Mouse (Mus musculus) embryonic facial prominence, embryonic 14.5 days (tissue): ENCODE measurements at regions not wholly inside any gene's neighbourhood (a gene's known extent, or its start where the extent isn't known, plus 50 kb on each side); places are given as distances from the start of the nearest gene placed in this dataset.
A peak's percentile ranks its signal among the peaks of the same experiment; 100 is the strongest.

Experiments
- ATAC-seq: fragments of 200-750 bp; cut with Nextera tagmentation; 2 replicates; pipeline ENCODE4 v1.8.0; 2017; ENCODE audit warnings: low read depth, moderate number of reproducible peaks, moderate TSS enrichment
- DNase-seq: peaks from one replicate; pipeline ENCODE4 v3.0.0-alpha.2; 2015; ENCODE audit warnings: low spot score
- H3K27ac ChIP-seq: fragments of 300-500 bp; sonication (generic); replicated peaks from 2 replicates; pipeline ENCODE4 v1.5.1; 2014; ENCODE audit warnings: low read depth, mild to moderate bottlenecking, low read length, moderate library complexity
- H3K27me3 ChIP-seq: fragments of 300-500 bp; sonication (generic); replicated peaks from 2 replicates; pipeline ENCODE4 v1.6.1; 2014; ENCODE audit warnings: low read length; ENCODE audit not compliant: control insufficient read depth, insufficient read depth
- H3K36me3 ChIP-seq: fragments of 300-500 bp; sonication (generic); 2 replicates; pipeline ENCODE4 v1.6.1; 2014; ENCODE audit warnings: low read length, mixed read lengths; ENCODE audit not compliant: control insufficient read depth, insufficient read depth
- H3K4me1 ChIP-seq: fragments of 300-500 bp; sonication (generic); 2 replicates; pipeline ENCODE4 v1.6.1; 2014; ENCODE audit warnings: antibody characterized with exemption, low read length; ENCODE audit not compliant: control insufficient read depth, insufficient read depth
- H3K4me2 ChIP-seq: fragments of 300-500 bp; sonication (generic); 2 replicates; pipeline ENCODE4 v1.6.1; 2014; ENCODE audit warnings: low read depth, mild to moderate bottlenecking, low read length, moderate library complexity, mixed read lengths
- H3K4me3 ChIP-seq: fragments of 300-500 bp; sonication (generic); 2 replicates; pipeline ENCODE4 v1.5.1; 2014; ENCODE audit warnings: low read depth, mild to moderate bottlenecking, low read length
- H3K9ac ChIP-seq: fragments of 300-500 bp; sonication (generic); 2 replicates; pipeline ENCODE4 v1.6.1; 2014; ENCODE audit warnings: low read depth, mild to moderate bottlenecking, low read length, moderate library complexity, mixed read lengths
- H3K9me3 ChIP-seq: fragments of 300-500 bp; sonication (generic); 2 replicates; pipeline ENCODE4 v1.6.1; 2016; ENCODE audit warnings: low read length; ENCODE audit not compliant: control insufficient read depth
- WGBS: fragments of 180-500 bp; shearing (Covaris S2); extraction: QIAGEN DNeasy Blood & Tissue Kit; methylation state at CpG from one replicate; pipeline ENCODE4 v1.1.7; 2014; 5-methylcytosine and 5-hydroxymethylcytosine counted together

- H3K4me3 ChIP-seq = no peak overlapping the region
- H3K36me3 ChIP-seq = no peaks in the 10 kb centered on the region
- no peak overlapping the region for H3K9ac ChIP-seq
- peaks cover 1% of the 10 kb centered on the region; the same call in 1 of the 2 replicates for H3K4me1 ChIP-seq
- DNase-seq (no peak), ATAC-seq (no peak)
- WGBS = 72% methylated on average over 6 of the region's 6 CpGs
- H3K27ac ChIP-seq = no peak overlapping the region
- no peak overlapping the region for H3K4me2 ChIP-seq
- no peaks in the 10 kb centered on the region for H3K9me3 ChIP-seq
- H3K27me3 ChIP-seq = 0 out of 2 replicates have a peak, but pooled peaks cover 6% of the 10 kb centered on the region
Measured at GRCm38 (mm10) chr6:147789112-147789511, 257.9 kb upstream of the Far2 start.

DNA sequence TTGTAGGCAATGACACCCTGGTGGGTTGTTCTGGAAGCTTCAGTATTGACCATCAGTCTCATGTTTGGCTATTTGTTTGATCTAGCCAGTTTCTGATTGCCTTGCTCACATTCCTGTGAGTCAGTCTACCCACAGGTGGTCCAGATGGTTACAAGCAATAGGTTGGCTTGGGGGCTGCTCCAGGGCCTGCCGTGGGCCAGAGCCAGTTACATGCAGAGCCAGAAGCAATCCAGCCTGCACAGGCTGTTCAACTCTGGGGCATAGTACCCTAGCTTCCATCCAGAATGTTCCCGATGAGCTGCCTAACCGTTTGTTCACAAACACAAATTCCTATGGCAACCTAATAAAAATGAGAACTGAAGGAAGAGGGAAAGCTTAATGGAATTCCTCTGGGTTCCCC is 253.2 kb upstream of the Far2 start:
- no peak overlapping the region for H3K4me3 ChIP-seq
- ATAC-seq (no peak), DNase-seq (no peak)
- no peak overlapping the region for H3K27ac ChIP-seq
- 0 out of 2 replicates have a peak, but pooled peaks cover 6% of the 10 kb centered on the region for H3K27me3 ChIP-seq
- H3K9me3 ChIP-seq = no peaks in the 10 kb centered on the region
- H3K4me2 ChIP-seq = no peak overlapping the region
- no peak overlapping the region for H3K9ac ChIP-seq
- H3K36me3 ChIP-seq = no peaks in the 10 kb centered on the region
- 61% methylated on average over 3 of the region's 3 CpGs for WGBS
- peaks cover 5% of the 10 kb centered on the region; the same call in 1 of the 2 replicates for H3K4me1 ChIP-seq

GRCm38 (mm10) chr6:147794351-147794750 is 252.7 kb upstream of the Far2 start:
- Histone ChIP-seq H3K4me3 (no peak overlapping the region), H3K4me2 (no peak overlapping the region), H3K9me3 (no peaks in the 10 kb centered on the region), H3K27me3 (0 out of 2 replicates have a peak, but pooled peaks cover under 1% of the 10 kb centered on the region), H3K36me3 (no peaks in the 10 kb centered on the region), H3K9ac (no peak overlapping the region), H3K27ac (no peak overlapping the region), H3K4me1 (peaks cover 5% of the 10 kb centered on the region; the same call in 1 of the 2 replicates)
- ATAC-seq (no peak), DNase-seq (peak; percentile 42)
- 63% methylated on average over 4 of the region's 4 CpGs for WGBS

GRCm38 (mm10) chr6:147799009-147799727 is 247.9 kb upstream of the Far2 start:
- Histone ChIP-seq H3K27me3 (no peaks in the 10 kb centered on the region), H3K9me3 (no peaks in the 10 kb centered on the region), H3K27ac (no peak overlapping the region), H3K4me2 (no peak overlapping the region), H3K4me3 (no peak overlapping the region), H3K36me3 (no peaks in the 10 kb centered on the region), H3K9ac (no peak overlapping the region), H3K4me1 (peaks cover 3% of the 10 kb centered on the region; the same call in 1 of the 2 replicates)
- ATAC-seq (no peak), DNase-seq (peak; percentile 31)
- 67% methylated on average over 9 of the region's 9 CpGs for WGBS

DNA sequence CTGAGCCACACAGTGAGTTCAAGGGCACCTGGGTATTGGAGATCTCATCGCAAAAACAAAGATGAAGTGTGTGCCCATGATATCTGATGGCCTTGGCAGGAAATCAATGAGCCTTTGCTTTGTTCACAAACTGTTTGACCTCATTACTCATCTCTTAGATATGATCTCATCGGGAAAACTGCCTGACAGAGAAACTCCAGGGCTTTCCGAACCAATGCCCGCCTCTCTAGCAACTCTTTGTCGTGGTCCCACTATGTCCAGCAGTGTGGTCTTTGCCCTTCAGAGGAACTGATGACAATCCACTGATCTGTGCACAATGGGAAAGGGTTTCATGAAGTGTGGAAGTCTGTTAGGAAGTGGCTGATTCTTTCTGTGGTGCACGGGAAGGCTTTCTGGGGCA is 247.2 kb upstream of the Far2 start:
- H3K9ac ChIP-seq = no peak overlapping the region
- H3K9me3 ChIP-seq = no peaks in the 10 kb centered on the region
- H3K36me3 ChIP-seq = no peaks in the 10 kb centered on the region
- no peaks in the 10 kb centered on the region for H3K27me3 ChIP-seq
- H3K4me2 ChIP-seq = no peak overlapping the region
- no peaks in the 10 kb centered on the region for H3K4me1 ChIP-seq
- no peak overlapping the region for H3K27ac ChIP-seq
- no peak overlapping the region for H3K4me3 ChIP-seq
- WGBS = 83% methylated on average over 6 of the region's 6 CpGs
- DNase-seq = no peak
- no peak for ATAC-seq

- H3K27me3 ChIP-seq = no peaks in the 10 kb centered on the region
- WGBS = 88% methylated on average over 5 of the region's 5 CpGs
- H3K4me2 ChIP-seq = no peak overlapping the region
- DNase-seq (no peak), ATAC-seq (no peak)
- H3K36me3 ChIP-seq = no peaks in the 10 kb centered on the region
- no peaks in the 10 kb centered on the region for H3K4me1 ChIP-seq
- H3K4me3 ChIP-seq = no peak overlapping the region
- no peak overlapping the region for H3K27ac ChIP-seq
- no peak overlapping the region for H3K9ac ChIP-seq
- no peaks in the 10 kb centered on the region for H3K9me3 ChIP-seq
Measured at GRCm38 (mm10) chr6:147800846-147801245, 246.2 kb upstream of the Far2 start.

DNA sequence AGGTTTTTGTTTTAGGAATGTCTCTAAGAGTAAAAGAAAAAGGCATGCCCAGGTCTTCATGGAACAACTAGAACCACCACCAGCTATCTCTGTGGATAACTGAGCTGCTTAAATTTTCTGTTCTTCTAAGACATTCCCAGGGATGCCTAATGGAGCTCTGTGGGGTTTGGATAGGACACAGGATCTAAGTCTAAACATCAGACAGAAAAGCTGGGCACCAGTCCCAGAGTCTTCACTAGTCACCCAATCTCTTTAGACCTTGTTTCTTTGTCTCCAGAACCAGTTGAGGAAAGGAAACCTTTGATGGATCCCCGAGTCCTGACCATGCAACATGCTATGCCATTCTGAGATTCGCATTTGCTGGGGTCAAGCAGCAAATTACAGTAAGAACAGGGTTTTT is 243.2 kb upstream of the Far2 start:
- H3K27me3 ChIP-seq = 0 out of 2 replicates have a peak, but pooled peaks cover 2% of the 10 kb centered on the region
- DNase-seq (no peak), ATAC-seq (no peak)
- H3K9ac ChIP-seq = no peak overlapping the region
- H3K4me2 ChIP-seq = no peak overlapping the region
- no peaks in the 10 kb centered on the region for H3K36me3 ChIP-seq
- no peaks in the 10 kb centered on the region for H3K4me1 ChIP-seq
- H3K27ac ChIP-seq = no peak overlapping the region
- WGBS = 83% methylated on average over 2 of the region's 2 CpGs
- no peaks in the 10 kb centered on the region for H3K9me3 ChIP-seq
- no peak overlapping the region for H3K4me3 ChIP-seq

DNA sequence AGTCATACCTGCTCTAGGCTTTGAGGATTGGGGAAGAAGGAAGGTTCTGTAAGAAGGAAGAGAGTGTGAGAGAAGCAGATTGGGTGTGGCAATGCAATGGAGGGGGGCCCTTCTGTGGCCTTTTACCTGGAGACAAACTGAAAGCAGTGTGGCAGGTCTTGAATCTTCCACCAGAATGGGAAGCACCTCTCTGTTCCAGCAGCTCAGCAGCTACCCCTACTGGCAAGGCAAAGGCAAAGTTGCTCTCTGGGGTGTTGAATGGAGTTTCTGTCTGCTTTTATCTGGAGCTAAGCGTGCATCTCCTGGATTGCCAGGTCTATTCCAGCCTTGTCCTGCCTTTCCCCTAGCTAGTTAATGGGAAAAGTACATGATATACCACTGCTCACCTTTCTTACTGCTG is 236.3 kb upstream of the Far2 start:
- H3K4me2 ChIP-seq = no peak overlapping the region
- DNase-seq (peak; percentile 71), ATAC-seq (no peak)
- H3K4me3 ChIP-seq = no peak overlapping the region
- WGBS = 31% methylated on average over 1 of the region's 1 CpGs
- peaks cover 7% of the 10 kb centered on the region; the same call in 1 of the 2 replicates for H3K27me3 ChIP-seq
- no peaks in the 10 kb centered on the region for H3K9me3 ChIP-seq
- H3K9ac ChIP-seq = no peak overlapping the region
- H3K36me3 ChIP-seq = no peaks in the 10 kb centered on the region
- H3K27ac ChIP-seq = no peak overlapping the region
- H3K4me1 ChIP-seq = no peaks in the 10 kb centered on the region

- Histone ChIP-seq H3K4me2 (no peak overlapping the region), H3K27ac (no peak overlapping the region), H3K36me3 (no peaks in the 10 kb centered on the region), H3K4me1 (no peaks in the 10 kb centered on the region; the same call in 1 of the 2 replicates), H3K9me3 (no peaks in the 10 kb centered on the region), H3K9ac (no peak overlapping the region), H3K4me3 (no peak overlapping the region), H3K27me3 (peaks cover 2% of the 10 kb centered on the region; the same call in 1 of the 2 replicates)
- 48% methylated on average over 7 of the region's 7 CpGs for WGBS
- DNase-seq = peak; percentile 64
- ATAC-seq = peak; percentile 67; the same call in 1 of the 2 replicates
Measured at GRCm38 (mm10) chr6:147816861-147817260, 230.2 kb upstream of the Far2 start.
